Mouse (Mus musculus) olfactory bulb, adult 2 months (tissue): ENCODE measurements around the gene Erc2.

Experiments used
- CTCF ChIP-seq: fragments of 200-500 bp; IDR thresholded peaks from 2 replicates; pipeline ENCODE4 v1.5.1; 2012; ENCODE audit warnings: low read depth, mild to moderate bottlenecking, low read length, moderate library complexity; ENCODE audit not compliant: insufficient read depth
- POLR2A ChIP-seq: fragments of 200-500 bp; IDR thresholded peaks from 2 replicates; pipeline ENCODE4 v1.6.1; 2012; ENCODE audit warnings: mild to moderate bottlenecking, low read depth, low read length, moderate library complexity; ENCODE audit not compliant: insufficient read depth

- TF ChIP-seq POLR2A (no peak), CTCF (no peak)
Observed at GRCm38 (mm10) chr14:28451771-28452170, 829.5 kb downstream of the Erc2 start.
